Mouse (Mus musculus) retina, postnatal 1 day (tissue): ENCODE results near the gene Bend7.

Source experiments
- DNase-seq: peaks from one replicate; pipeline ENCODE4 v3.0.0-alpha.2; 2012

Bend7 gene

DNA sequence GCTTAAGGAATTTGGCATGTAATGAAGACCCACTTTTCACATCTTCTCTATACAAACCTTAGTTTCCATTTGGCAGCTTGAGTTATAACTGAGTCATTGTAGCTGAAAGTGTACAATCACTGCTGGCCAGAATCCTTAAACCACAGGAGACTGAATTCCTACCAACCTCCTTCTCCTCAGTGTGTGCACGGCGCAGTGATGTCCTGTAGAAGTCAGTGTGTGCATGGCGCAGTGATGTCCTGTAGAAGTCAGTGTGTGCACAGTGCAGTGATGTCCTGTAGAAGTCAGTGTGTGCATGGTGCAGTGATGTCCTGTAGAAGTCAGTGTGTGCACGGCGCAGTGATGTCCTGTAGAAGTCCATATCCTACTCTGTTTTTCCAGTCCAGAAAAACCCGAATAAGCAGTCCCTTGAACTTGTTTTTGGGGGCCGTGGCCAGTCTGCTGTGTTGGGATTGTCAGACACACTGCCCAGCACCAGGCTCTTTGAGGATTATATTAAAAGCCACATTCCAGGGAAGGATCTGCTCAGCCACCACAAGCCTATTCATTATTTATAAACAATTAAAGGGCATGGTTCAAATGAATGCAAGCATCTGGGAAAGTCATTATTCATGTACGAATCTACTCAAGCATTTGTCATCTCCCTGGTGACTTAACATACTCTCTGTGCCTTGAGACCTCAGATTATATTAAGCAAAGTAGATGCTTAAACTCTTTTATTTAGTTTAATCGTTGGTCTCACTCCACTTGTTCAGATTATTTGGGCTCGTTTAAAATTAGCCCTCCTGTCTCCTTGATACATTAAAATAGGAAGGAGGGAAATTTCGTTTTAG lies 65.4 kb downstream of the Bend7 start:
- peak; percentile 17 for DNase-seq

GRCm38 (mm10) chr2:4784012-4784411 lies 66.4 kb downstream of the Bend7 start:
- DNase-seq: no peak

DNA sequence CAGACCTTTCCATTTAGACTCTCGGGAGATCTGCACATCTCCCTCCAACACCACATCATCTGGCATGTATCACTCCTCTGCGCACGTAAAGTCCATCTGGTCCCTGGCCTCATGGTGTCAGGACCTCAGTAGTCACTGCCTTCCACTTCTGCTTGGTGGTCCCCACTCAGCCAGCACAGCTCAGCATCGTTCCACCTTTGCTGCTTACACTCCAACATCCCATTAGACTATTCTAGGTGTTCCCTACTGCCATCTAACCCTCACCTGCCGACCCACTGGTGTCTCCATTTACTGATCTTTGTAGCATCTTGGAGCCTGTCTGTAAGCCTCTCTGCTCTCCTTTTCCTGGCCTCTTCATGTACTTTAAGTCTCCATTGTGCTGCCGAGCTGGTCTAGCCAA lies 67.4 kb downstream of the Bend7 start:
- DNase-seq: no peak

- DNase-seq: no peak
These were observed 69.6 kb downstream of the Bend7 start for GRCm38 (mm10) chr2:4787223-4787622.

DNA sequence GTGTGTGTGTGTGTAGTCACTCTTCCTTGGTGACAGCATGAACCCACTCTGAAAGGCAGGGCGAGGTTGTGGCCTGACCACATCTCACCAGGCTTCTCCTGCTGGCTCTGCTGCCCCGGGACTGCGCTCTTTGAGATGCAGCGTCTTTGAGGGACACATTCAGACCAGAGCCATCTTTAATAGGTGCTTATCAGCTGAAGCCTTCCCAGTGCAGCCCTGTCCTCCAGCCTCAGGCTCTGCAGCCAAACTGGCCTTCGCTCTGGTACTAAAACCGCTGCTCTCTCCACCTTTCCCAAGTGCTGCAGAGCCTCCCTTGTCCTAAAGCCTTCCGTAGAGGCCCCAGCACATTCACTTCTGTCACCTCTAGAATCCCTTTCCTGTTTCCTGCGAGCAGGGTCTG lies 74.0 kb downstream of the Bend7 start:
- no peak for DNase-seq

GRCm38 (mm10) chr2:4792554-4792953 lies 74.9 kb downstream of the Bend7 start:
- DNase-seq: no peak

DNA sequence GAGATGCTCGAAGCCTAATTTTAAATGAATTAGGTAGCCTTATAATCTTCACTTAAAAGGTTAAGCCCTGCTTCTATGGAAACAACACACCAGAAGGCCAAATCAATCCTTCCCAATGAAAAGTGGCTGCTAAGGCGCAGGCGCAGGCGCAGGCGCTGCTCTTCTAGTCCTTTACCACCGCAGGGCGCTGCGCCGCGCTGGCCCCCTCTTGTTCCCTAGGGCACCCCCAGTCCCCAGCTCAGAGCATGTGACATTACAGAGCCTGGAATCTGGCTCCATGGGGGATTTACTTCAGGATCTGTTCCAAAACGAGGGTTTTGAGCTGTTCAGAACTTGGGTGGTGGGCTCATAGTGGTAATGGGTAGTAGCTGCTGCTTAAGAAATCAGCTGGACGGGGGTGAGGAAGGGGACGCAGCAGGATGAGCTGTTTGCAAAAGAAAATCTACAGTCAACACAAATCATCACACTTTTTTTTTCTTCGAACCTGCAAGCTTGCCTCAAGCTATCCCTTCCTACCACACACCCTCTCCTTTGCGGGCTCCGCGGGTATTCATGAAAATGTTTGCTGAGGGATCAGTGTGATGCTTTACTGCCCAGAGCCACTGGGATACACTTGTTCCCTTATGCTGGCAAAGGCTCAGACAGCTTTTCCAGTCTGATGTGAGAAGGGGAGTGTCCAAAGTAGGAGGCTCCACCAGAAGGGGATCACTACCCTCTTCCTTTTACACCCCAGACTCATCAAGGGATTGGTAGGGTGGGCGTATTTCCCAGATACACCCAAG lies 85.0 kb downstream of the Bend7 start:
- DNase-seq: peak; percentile 19

DNA sequence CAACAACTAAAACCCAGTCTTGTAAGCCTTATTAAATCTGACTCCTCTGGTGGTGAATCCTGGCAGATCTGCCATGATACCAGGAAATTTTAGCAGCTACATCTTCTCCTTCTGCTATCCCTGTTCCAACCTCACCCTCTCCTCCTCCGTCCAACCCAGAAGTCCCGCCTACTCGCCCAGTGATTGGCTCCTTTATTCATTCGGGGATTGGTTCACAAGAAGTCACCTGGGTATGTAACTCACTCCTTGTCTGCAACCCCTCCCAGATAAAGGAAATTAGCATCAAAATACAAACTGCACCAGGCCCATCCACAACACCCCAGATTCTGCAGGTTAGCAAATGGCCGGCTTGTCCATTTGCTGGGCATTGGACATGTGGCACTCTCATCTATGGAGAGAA lies 98.7 kb downstream of the Bend7 start:
- no peak for DNase-seq

DNA sequence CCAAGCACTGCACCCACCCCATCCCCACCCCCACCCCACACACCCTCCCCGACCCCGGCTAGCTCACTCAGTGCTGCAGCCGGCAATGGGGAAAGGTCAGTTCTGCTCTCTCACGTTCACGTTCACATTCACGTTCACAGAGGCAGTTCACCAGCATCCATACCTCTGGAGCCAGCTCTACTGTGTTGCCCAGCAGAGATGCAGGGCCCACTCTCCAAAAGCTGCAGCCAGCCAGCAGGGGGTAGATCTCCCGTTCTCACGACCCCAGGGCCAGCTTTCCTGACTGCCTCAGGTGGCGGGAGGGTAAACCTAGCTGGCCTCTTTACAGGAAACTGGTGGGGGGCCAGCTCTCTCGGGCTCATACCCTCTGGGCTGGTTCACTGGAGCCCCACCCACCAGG lies 100.0 kb downstream of the Bend7 start:
- peak; percentile 37 for DNase-seq

- no peak for DNase-seq
These were observed 102.6 kb downstream of the Bend7 start for GRCm38 (mm10) chr2:4820230-4820629.

DNA sequence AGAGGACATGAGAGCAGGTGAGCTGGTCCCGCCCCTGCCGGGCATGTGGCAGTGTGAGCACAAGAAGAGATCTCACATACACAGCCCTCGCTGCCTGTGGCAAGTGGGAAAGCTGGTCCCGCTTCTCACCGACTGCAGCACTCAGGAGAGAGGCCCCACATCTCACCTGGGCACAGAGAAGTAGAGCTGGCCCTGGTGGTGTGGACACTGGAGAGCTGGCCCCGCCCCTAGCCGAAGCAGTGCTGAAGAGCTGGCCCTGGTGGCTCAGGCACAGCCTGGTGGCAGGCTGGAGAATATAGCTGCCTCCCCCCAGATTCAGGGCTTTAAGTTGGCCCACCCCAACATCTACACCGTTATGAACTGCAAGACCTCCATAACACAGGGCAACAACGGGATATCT lies 106.4 kb downstream of the Bend7 start:
- no peak for DNase-seq

GRCm38 (mm10) chr2:4828032-4828431 lies 110.4 kb downstream of the Bend7 start:
- DNase-seq: no peak

- no peak for DNase-seq
These were observed 110.9 kb downstream of the Bend7 start for GRCm38 (mm10) chr2:4828446-4828997.

GRCm38 (mm10) chr2:4829007-4829406 lies 111.4 kb downstream of the Bend7 start:
- no peak for DNase-seq

- DNase-seq: no peak
These were observed 111.9 kb downstream of the Bend7 start for GRCm38 (mm10) chr2:4829489-4830065.

DNA sequence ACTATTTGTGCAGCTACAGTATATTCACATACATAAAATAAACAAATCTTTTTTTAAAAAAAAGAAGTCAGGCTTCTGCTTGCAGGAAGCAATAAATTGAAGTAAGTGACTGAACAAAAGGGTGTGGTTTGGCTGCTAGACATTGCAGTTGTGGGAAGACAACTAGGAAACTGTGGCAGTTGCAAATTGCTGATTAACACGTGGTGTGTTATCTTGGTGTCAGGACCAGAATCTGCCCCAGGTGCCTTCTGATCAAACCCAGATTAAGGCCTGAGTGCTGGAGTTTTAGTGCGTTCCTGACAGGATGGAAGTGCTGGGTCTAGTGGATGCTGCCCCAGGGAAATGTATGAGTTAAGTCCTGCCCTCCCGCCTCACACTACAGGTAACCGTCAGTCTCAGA lies 113.9 kb downstream of the Bend7 start:
- DNase-seq: no peak

- no peak for DNase-seq
These were observed 114.5 kb downstream of the Bend7 start for GRCm38 (mm10) chr2:4832166-4832565.

- DNase-seq: no peak
These were observed 131.8 kb downstream of the Bend7 start for GRCm38 (mm10) chr2:4849449-4849848.
